Mouse (Mus musculus) urinary bladder, postnatal 4 days (tissue): ENCODE measurements around the gene Foxr1.

Experiments
- DNase-seq, 2 experiments: peaks; one replicate each; pipeline ENCODE4 v3.0.0; 2021 to 2022; ENCODE audit warnings: low spot score in 2 of 2

The Foxr1 gene

GRCm38 (mm10) chr9:44440961-44441360, at the start of gene Foxr1:
Gene Foxr1, minus strand, starts transcription at chr9:44441136.
- no peak for DNase-seq

DNA sequence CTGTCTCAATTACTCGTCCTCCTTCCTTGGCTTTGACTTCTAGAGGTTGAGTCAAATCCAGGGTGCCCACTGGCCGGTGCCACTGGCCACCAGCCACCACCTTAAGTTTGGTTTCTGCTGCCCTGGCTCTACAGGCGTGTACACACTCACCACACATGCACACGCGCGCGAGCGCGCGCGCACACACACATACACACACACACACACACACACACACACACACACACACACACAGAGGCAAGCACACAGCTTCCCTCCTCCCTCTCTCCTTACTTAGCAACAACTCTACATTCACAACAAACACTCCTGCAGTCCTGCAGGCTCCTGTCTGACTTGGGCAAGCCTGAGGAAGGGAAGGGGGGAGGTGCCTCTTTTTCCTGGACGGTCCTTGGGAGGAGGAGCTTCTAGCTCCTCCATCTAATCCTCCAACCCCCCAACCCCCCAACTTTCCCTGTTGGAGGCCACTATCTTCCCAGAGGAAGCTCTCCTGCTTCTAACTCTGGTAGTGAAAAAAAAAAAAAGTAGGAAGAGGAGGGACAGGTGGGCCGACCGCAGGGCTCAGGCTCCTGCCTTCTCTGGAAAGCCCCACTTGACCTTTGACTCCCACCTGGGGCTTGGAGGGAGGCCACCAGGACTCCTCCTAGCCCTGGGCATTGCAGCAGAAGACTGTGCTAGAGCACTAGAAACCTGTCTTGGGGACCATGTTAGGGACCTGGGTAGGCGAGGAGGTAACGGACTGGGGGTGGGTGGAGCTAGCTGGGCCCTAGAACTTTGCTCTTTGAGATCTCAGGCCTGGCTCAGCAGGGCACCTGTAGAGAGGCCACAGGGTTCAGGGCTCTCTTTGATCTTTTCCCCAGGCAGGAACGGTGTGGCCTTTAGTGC, 49.4 kb upstream of the Foxr1 start:
- DNase-seq, result peak in 1 of 2 experiments; percentile 17

GRCm38 (mm10) chr9:44489651-44490085, 48.7 kb upstream of the Foxr1 start:
- DNase-seq, result no peak

GRCm38 (mm10) chr9:44488855-44489381, 48.0 kb upstream of the Foxr1 start:
- peak in 1 of 2 experiments; percentile 78 for DNase-seq

- no peak for DNase-seq
These were observed 47.5 kb upstream of the Foxr1 start for GRCm38 (mm10) chr9:44488416-44488815.

- DNase-seq, result peak in 1 of 2 experiments; percentile 77
These were observed 46.5 kb upstream of the Foxr1 start for GRCm38 (mm10) chr9:44487441-44487840.

DNA sequence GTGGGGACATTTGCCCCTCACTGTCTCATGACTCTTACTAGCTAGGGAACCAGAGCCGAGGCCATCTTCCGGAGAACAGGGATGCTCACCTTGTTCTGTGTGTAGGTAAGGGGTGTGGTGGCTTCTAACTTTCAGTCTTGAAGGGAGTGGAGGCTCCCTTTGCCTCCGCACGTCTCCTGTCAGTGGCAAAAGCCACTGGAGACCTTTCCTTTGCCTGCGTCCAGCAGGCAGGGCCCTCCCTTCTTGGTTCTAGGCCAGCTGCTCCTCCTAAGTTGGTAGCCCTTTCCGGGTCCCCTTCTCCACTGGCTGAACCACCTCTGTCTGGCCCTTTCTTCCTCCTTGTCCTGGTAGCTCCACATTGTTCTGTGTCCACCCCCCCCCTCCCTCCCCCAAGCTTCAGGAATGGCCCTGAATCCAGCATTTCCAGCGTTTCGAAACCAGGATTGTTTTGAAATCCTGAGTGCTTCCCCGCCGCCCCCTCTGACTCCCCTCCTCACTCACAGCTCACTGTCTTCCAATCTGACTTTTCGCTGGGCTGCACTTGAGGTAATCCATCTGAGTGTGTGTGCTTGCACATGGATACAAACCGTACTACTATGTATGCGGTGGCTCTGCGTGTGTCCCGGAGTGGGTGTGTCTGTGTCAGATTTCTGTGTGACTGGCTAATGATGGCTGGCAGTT, 45.9 kb upstream of the Foxr1 start:
- DNase-seq, result no peak

DNA sequence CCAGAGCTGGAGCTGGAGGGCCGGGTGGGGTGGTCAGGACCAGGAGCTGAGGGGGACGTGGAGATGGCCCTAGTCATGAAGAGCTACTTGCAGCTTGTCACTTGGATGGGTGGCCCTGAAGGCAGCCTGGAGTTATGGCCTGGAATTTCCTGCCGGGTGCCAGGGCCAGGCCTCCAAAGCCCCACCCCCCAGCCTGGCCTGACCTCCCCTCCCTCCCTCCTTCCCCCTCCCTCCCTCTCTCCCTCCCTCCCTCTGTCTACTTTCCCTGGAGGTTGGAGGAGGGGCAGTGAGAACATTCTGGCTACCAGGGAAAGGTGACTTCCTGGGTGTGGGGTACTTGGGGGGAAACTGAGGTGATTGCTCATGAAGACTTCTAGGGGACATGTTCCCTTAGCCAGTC, 45.4 kb upstream of the Foxr1 start:
- no peak for DNase-seq

DNA sequence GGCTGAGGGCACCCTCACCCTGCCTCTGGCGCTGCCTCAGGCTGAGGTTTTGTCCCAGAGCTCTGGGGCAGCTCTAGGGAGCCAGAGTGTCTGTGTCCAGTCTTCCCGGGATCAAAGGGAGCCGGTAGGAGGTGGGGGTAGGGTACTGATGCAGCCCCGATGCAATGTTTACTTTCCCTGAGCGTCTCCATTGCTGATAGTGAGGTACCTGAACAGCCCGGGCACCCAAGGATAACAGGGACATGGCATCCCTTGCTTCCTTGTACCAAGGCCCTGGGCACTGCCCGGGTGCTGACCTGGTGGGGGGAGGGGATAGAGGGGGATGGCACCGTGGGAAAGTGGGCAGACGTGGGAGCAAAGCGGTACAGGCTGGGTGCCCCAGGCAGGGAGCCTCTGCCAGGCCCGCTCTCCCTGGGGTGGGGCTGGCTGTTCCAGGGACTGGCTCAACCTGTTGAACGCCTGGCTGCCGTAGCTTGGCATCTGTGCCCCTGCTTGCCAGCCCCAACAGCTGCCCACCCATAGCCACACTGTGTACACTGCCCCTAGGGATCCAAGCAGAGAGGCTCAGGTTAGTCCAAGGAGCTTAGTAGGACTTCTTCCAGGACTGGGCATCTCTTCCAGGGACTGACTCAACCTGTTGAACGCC, 44.7 kb upstream of the Foxr1 start:
- DNase-seq, result no peak

- no peak for DNase-seq
These were observed 44.2 kb upstream of the Foxr1 start for GRCm38 (mm10) chr9:44485105-44485515.

DNA sequence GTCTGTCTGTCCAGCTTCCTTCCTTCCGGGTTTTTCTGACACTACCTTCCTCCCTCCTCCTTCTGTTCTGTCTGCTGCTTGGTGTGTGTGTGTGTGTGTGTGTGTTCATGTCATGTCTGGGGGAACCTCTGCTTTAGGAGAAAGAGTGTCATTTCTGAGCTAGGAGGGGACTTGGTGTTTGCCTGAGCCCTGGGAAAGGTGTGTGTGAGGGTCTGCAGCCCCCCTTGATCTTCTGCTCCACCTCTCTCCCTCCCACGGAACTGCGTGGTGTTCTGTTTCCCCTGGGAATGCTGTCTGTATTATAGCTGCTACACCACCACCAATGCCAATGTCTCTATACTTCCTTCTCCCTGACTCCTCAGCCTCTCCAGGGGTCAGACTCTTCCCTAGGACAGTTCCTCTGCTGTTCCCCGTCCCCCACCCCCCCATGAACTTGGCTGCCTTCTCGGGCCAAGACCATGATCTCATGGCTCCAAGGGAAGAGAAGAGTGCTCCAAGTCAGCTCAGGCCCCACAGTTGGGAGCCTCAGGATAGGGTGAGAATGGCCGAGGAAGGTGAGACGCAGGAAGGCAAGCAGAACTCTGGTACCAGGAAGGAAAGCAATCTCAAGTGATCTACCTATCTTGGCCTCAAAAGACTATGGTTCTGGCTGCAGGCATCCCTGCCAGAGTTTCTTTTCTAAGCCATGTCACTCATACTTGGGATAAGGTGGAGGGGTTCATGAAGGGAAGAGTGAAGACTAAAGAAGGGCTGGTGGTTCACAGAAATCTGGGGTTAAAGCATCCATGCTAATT, 43.6 kb upstream of the Foxr1 start:
- DNase-seq, result no peak

GRCm38 (mm10) chr9:44483510-44484044, 42.6 kb upstream of the Foxr1 start:
- DNase-seq, result no peak

- DNase-seq, result no peak
These were observed 42.1 kb upstream of the Foxr1 start for GRCm38 (mm10) chr9:44483041-44483509.

- peak; percentile 94 to 96 for DNase-seq
These were observed 41.6 kb upstream of the Foxr1 start, which contains the start of gene Bcl9l for GRCm38 (mm10) chr9:44482552-44482951. Gene Bcl9l, plus strand, starts transcription at chr9:44482825.

DNA sequence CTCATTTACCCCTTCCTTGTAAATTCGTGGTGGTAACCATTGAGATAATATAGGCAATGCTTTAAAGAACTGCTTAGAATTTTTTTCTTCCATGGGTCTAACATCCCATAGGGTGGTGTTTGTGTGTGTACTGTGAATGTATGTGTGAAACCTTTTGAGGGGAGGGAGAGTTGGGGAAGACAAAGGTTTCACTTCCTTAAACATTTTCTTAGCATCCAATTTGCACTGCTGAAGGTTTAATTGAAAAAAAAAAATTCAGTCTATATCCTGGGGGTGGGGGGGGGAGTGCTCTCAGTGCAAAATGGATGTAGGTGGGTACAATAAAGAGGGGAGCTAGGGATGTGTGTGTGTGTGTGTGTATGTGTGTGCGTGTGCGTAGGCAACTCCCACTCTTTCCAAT, 41.2 kb upstream of the Foxr1 start:
- no peak for DNase-seq

GRCm38 (mm10) chr9:44479628-44480428, 38.9 kb upstream of the Foxr1 start:
- DNase-seq, result peak; percentile 82 to 88

DNA sequence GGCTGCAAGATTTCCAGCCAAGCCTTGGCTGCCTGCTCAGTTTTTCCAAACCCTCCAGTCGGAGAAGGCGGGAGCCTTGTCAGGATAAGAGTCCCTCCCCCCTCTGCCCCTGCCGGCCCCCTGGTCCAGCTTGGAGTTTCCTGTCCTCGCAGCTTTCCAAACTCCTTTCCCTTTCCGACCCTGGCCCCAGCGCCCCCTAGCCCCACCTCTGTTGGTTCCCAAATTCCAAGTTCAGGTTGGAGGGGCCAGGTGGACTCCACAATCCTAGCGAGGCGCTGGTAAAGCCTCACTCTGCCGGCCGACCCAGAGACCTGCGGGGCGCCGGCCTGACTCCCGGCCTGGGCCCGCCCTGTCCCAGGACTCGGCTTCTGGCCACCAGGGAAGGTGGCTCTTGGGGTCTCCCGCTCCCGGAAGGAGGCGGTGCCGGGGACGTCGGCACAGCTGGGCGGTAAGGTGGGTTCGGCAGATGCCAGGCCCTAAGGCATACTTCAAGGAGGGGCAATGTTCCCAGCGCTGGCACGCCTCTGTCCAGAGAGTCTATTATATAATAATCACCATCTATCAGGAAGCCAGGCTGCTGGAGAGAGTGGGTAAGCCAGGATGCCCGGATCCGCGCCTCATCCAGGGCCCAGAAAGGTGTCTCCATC, 38.1 kb upstream of the Foxr1 start:
- peak; percentile 82 to 86 for DNase-seq

GRCm38 (mm10) chr9:44478229-44478921, 37.4 kb upstream of the Foxr1 start:
- peak; percentile 72 to 80 for DNase-seq
